Mouse (Mus musculus) heart, postnatal 0 days (tissue): ENCODE data around the gene Mbnl2.

Experiments used
- CTCF ChIP-seq: IDR thresholded peaks from 2 replicates; pipeline ENCODE4 v1.5.1; 2016; ENCODE audit warnings: antibody characterized with exemption, control low read depth, low read depth
- EP300 ChIP-seq: IDR thresholded peaks from 2 replicates; pipeline ENCODE4 v1.6.1; 2016; ENCODE audit warnings: antibody characterized with exemption, low read depth

DNA sequence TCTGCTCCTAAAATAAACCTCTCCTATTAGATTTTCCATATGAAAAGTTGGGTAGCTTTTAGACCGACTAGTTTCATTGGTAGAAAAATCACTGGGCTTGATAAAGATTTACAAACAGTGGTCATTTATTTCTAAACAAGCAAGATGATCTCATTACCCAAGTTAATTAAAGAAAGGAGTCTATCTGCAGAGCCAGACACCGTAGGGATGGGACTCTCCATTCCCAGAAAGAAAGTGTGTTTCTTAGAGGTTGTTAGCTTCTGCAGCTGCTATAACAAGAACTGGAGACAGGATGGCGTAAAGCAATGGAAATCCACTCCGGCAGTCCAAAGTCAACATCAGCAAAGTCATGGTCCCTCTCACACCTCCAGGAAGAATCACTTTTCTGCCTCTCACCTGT is 92.1 kb downstream of the Mbnl2 start:
- TF ChIP-seq CTCF (no peak), EP300 (no peak)
